Mouse (Mus musculus): ENCODE data around the gene Ccdc33. TPM values are rescaled to one million over a fixed set of nuclear protein-coding genes. Genes with fewer than 3 reads are reported as not detected.

Ccdc33 gene
- polyA plus RNA-seq, 1 experiment from 2014 or later, result 0.08 TPM

Other genes with a start within 250 kb of the Ccdc33 start
- gene Ubl7, start 207.8 kb downstream of the Ccdc33 start, polyA plus RNA-seq (2014; fragmentation: Nextera tagmentation; extraction: Ambion mirVana), result 119 and 124 TPM in 2 replicates
- gene Sema7a, start 178.7 kb downstream of the Ccdc33 start, polyA plus RNA-seq (2014; fragmentation: Nextera tagmentation; extraction: Ambion mirVana), result 1.6 and 2.0 TPM in 2 replicates
- 0.16 TPM in 1 of 2 replicates, not detected in the other for gene Cyp11a1, start 112.4 kb downstream of the Ccdc33 start, polyA plus RNA-seq (2014; fragmentation: Nextera tagmentation; extraction: Ambion mirVana)
- 53.7 and 55.2 TPM in 2 replicates for gene Stra6, start 55.0 kb downstream of the Ccdc33 start, polyA plus RNA-seq (2014; fragmentation: Nextera tagmentation; extraction: Ambion mirVana)
- 31.2 and 31.5 TPM in 2 replicates for gene Islr, start 85.5 kb upstream of the Ccdc33 start, polyA plus RNA-seq (2014; fragmentation: Nextera tagmentation; extraction: Ambion mirVana)
- 6.3 and 9.3 TPM in 2 replicates for gene Islr2, start 85.5 kb upstream of the Ccdc33 start, polyA plus RNA-seq (2014; fragmentation: Nextera tagmentation; extraction: Ambion mirVana)
- 7.6 and 10.6 TPM in 2 replicates for gene Pml, start 131.0 kb upstream of the Ccdc33 start, polyA plus RNA-seq (2014; fragmentation: Nextera tagmentation; extraction: Ambion mirVana)
- gene Stoml1, start 134.3 kb upstream of the Ccdc33 start, polyA plus RNA-seq (2014; fragmentation: Nextera tagmentation; extraction: Ambion mirVana), result 29.6 and 35.9 TPM in 2 replicates
- gene Loxl1, start 194.4 kb upstream of the Ccdc33 start, polyA plus RNA-seq (2014; fragmentation: Nextera tagmentation; extraction: Ambion mirVana), result 12.8 and 13.5 TPM in 2 replicates

All from neural tube, embryonic 11.5 days (tissue).